Mouse (Mus musculus): Measurements from ENCODE around the gene Cacna1d. TPM values are rescaled to one million over a fixed set of nuclear protein-coding genes. Genes with fewer than 3 reads are reported as not detected.

Gene Cacna1d
- total RNA-seq, 2 experiments from 2014 or later: 2.1 TPM; not detected in 1

- ATAC-seq (replicated peaks; ENCODE audit: low FRiP score, poor library complexity, severe bottlenecking): no peak
These were observed 85.6 kb downstream of the Cacna1d start for GRCm38 (mm10) chr14:30405456-30406225.

GRCm38 (mm10) chr14:30378306-30378705 lies 112.9 kb downstream of the Cacna1d start:
- no peak for ATAC-seq (replicated peaks; ENCODE audit: low FRiP score, poor library complexity, severe bottlenecking)

GRCm38 (mm10) chr14:30372878-30373277 lies 118.4 kb downstream of the Cacna1d start:
- ATAC-seq (replicated peaks; ENCODE audit: low FRiP score, poor library complexity, severe bottlenecking): no peak

- no peak for ATAC-seq (replicated peaks; ENCODE audit: low FRiP score, poor library complexity, severe bottlenecking)
These were observed 120.2 kb downstream of the Cacna1d start for GRCm38 (mm10) chr14:30371070-30371469.

GRCm38 (mm10) chr14:30367074-30367473 lies 124.2 kb downstream of the Cacna1d start:
- no peak for ATAC-seq (replicated peaks; ENCODE audit: low FRiP score, poor library complexity, severe bottlenecking)

GRCm38 (mm10) chr14:30365866-30366265 lies 125.4 kb downstream of the Cacna1d start:
- no peak for ATAC-seq (replicated peaks; ENCODE audit: low FRiP score, poor library complexity, severe bottlenecking)

- ATAC-seq (replicated peaks; ENCODE audit: low FRiP score, poor library complexity, severe bottlenecking): no peak
These were observed 127.6 kb downstream of the Cacna1d start for GRCm38 (mm10) chr14:30363487-30364167.

- ATAC-seq (replicated peaks; ENCODE audit: low FRiP score, poor library complexity, severe bottlenecking): no peak
These were observed 128.9 kb downstream of the Cacna1d start for GRCm38 (mm10) chr14:30362370-30362769.

- ATAC-seq (replicated peaks; ENCODE audit: low FRiP score, poor library complexity, severe bottlenecking): no peak
These were observed 130.8 kb downstream of the Cacna1d start for GRCm38 (mm10) chr14:30360478-30360877.

GRCm38 (mm10) chr14:30360004-30360403 lies 131.3 kb downstream of the Cacna1d start:
- ATAC-seq (replicated peaks; ENCODE audit: low FRiP score, poor library complexity, severe bottlenecking): no peak

GRCm38 (mm10) chr14:30358028-30358427 lies 133.2 kb downstream of the Cacna1d start:
- ATAC-seq (replicated peaks; ENCODE audit: low FRiP score, poor library complexity, severe bottlenecking): no peak

GRCm38 (mm10) chr14:30356456-30356855 lies 134.8 kb downstream of the Cacna1d start:
- ATAC-seq (replicated peaks; ENCODE audit: low FRiP score, poor library complexity, severe bottlenecking): no peak

- ATAC-seq (replicated peaks; ENCODE audit: low FRiP score, poor library complexity, severe bottlenecking): no peak
These were observed 136.5 kb downstream of the Cacna1d start for GRCm38 (mm10) chr14:30354761-30355160.

- ATAC-seq (replicated peaks; ENCODE audit: low FRiP score, poor library complexity, severe bottlenecking): no peak
These were observed 137.2 kb downstream of the Cacna1d start for GRCm38 (mm10) chr14:30354127-30354463.

GRCm38 (mm10) chr14:30353291-30354126 lies 137.7 kb downstream of the Cacna1d start:
- ATAC-seq (replicated peaks; ENCODE audit: low FRiP score, poor library complexity, severe bottlenecking): no peak

GRCm38 (mm10) chr14:30352951-30353270 lies 138.3 kb downstream of the Cacna1d start:
- ATAC-seq (replicated peaks; ENCODE audit: low FRiP score, poor library complexity, severe bottlenecking): no peak

GRCm38 (mm10) chr14:30352061-30352950 lies 138.9 kb downstream of the Cacna1d start:
- ATAC-seq (replicated peaks; ENCODE audit: low FRiP score, poor library complexity, severe bottlenecking): no peak

- ATAC-seq (replicated peaks; ENCODE audit: low FRiP score, poor library complexity, severe bottlenecking): no peak
These were observed 141.0 kb downstream of the Cacna1d start for GRCm38 (mm10) chr14:30350285-30350684.

- no peak for ATAC-seq (replicated peaks; ENCODE audit: low FRiP score, poor library complexity, severe bottlenecking)
These were observed 146.0 kb downstream of the Cacna1d start for GRCm38 (mm10) chr14:30344948-30345865.
